ENCODE assay signal across 9 mouse cellular contexts in the genomic region with DNA sequence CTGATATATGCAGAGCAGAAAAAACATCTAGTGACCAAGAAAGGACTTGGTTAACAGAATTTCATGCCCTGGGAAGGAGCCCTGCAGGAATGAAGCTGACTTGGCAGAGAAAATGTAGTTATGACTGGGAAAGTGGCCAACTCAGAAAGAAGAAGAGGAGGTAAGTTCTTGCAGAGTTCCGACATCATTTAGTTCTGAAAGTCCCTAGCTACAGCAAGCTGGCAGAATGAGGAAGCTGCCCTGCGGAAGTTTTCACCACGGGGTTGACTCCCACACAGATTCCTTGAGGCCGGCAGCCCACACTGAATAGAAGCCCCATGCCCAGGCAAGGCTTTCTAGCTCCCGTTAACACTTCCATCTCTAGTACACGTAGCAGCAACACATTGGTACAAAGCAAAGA. TPM values are rescaled to one million over a fixed set of nuclear protein-coding genes. Genes with fewer than 3 reads are reported as not detected.
A peak's percentile ranks its signal among the peaks of the same experiment; 100 is the strongest.
DNase-seq lines count a peak whose midpoint lies in the region; ATAC-seq and TF ChIP-seq lines count a peak whose summit lies in the region.
"Had no signal": no experiment of that assay in that cellular context is flagged by ENCODE, and none has a peak within 500 bp of the region (broad histone marks: within the 10 kb centered on the region; RNA-seq: fewer than 3 reads in every experiment).

No protein-coding gene starts in this region.

- H3K9ac ChIP-seq in liver, embryonic 12.5 days, result no peak overlapping the region
- H3K9ac ChIP-seq in forebrain, embryonic 16.5 days (replicated peaks; ENCODE audit: low read depth, low read length), result no peak overlapping the region
- H3K9ac ChIP-seq: liver, embryonic 13.5 days had no signal

- H3K4me2 ChIP-seq in liver, embryonic 12.5 days, result no peak overlapping the region
- H3K4me2 ChIP-seq in forebrain, embryonic 16.5 days (ENCODE audit: low read length), result no peak overlapping the region
- H3K4me2 ChIP-seq: liver, embryonic 13.5 days had no signal

- 36% methylated on average over 6 of the region's 6 CpGs for WGBS in liver, embryonic 12.5 days (ENCODE audit: insufficient replicate concordance)
- WGBS in forebrain, embryonic 16.5 days, result 72% methylated on average over 6 of the region's 6 CpGs

- TF ChIP-seq POLR2A in brain, embryonic 14.5 days (IDR thresholded peaks at IDR 0.05; ENCODE audit: borderline replicate concordance, extremely low read depth, insufficient read depth, insufficient read length, poor library complexity, severe bottlenecking), result no peak

- DNase-seq in liver, result peak; percentile 30
- DNase-seq in brain, embryonic 14.5 days (ENCODE audit: low read depth), result peak; percentile 25
- peak; percentile 47 to 69 for DNase-seq in heart, adult 9 months (ENCODE audit: low spot score in 2 of 2)
- DNase-seq in layer of hippocampus, adult 9-11 months, result peak; percentile 65
- DNase-seq in neural tube, embryonic 10.5 days (ENCODE audit: extremely low spot score, low spot score), result no peak
- DNase-seq: liver, embryonic 13.5 days had no signal

- H3K9me3 ChIP-seq in liver, embryonic 12.5 days (replicated peaks), result no peaks in the 10 kb centered on the region
- no peaks in the 10 kb centered on the region for H3K9me3 ChIP-seq in forebrain, embryonic 16.5 days (ENCODE audit: control insufficient read depth, low read length)
- H3K9me3 ChIP-seq: liver, embryonic 13.5 days had no signal

- peaks cover 31% of the 10 kb centered on the region for H3K36me3 ChIP-seq in liver, embryonic 12.5 days
- H3K36me3 ChIP-seq in forebrain, embryonic 16.5 days (ENCODE audit: control insufficient read depth, insufficient read depth), result peaks cover 4% of the 10 kb centered on the region

- no peak overlapping the region for H3K4me3 ChIP-seq in liver, embryonic 12.5 days
- H3K4me3 ChIP-seq in forebrain, embryonic 16.5 days (replicated peaks; ENCODE audit: low read length), result no peak overlapping the region
- H3K4me3 ChIP-seq: liver, embryonic 13.5 days had no signal

- ATAC-seq in liver, embryonic 12.5 days, result no peak
- peak; percentile 97 for ATAC-seq in megakaryocyte, adult 5-6 weeks (ENCODE audit: poor library complexity, severe bottlenecking)
- ATAC-seq in forebrain, embryonic 16.5 days, result no peak

- peaks cover 28% of the 10 kb centered on the region for H3K4me1 ChIP-seq in liver, embryonic 12.5 days
- peaks cover 7% of the 10 kb centered on the region for H3K4me1 ChIP-seq in forebrain, embryonic 16.5 days (replicated peaks; ENCODE audit: control insufficient read depth, insufficient read depth, low read length)

- H3K27ac ChIP-seq in liver, embryonic 12.5 days, result no peak overlapping the region
- H3K27ac ChIP-seq in forebrain, embryonic 16.5 days (ENCODE audit: low read length), result no peak overlapping the region
- H3K27ac ChIP-seq: liver, embryonic 13.5 days had no signal

- H3K27me3 ChIP-seq in liver, embryonic 12.5 days (replicated peaks), result no peaks in the 10 kb centered on the region
- H3K27me3 ChIP-seq in forebrain, embryonic 16.5 days (replicated peaks; ENCODE audit: control insufficient read depth, insufficient read depth, low read length), result no peaks in the 10 kb centered on the region
- H3K27me3 ChIP-seq: liver, embryonic 13.5 days had no signal

- TF ChIP-seq CTCF in brain, embryonic 14.5 days (IDR thresholded peaks at IDR 0.05; ENCODE audit: borderline replicate concordance, extremely low read depth, insufficient read depth, insufficient read length), result no peak

RNA-seq across cellular contexts. Expression of a gene that starts 6.3 kb away (rescaled TPM):
- polyA plus RNA-seq in liver, embryonic 12.5 days (2016; fragmentation: Nextera tagmentation; extraction: Ambion mirVana), result 19.2 and 20.7 TPM in 2 replicates
- polyA plus RNA-seq in brain, embryonic 14.5 days (2012; rRNA removed), result 10.9 and 12.0 TPM in 2 replicates
- 34.6 and 36.0 TPM in 2 replicates for total RNA-seq in megakaryocyte, adult 5-6 weeks (2015)
- total RNA-seq in megakaryocyte, adult 5-6 weeks (2017), result 42.1 and 47.7 TPM in 2 replicates
- 26.2 and 34.5 TPM in 2 replicates for polyA plus RNA-seq in forebrain, embryonic 16.5 days (2015; fragmentation: Nextera tagmentation; extraction: Ambion mirVana)
